Mouse (Mus musculus) C2C12 (cell line): ENCODE measurements at regions not wholly inside any gene's neighbourhood (a gene's known extent, or its start where the extent isn't known, plus 50 kb on each side); places are given as distances from the start of the nearest gene placed in this dataset.

Experiments used
- CTCF ChIP-seq: IDR thresholded peaks from one replicate; pipeline ENCODE4 v1.5.1; 2011; ENCODE audit not compliant: control insufficient read depth, insufficient read depth, insufficient read length
- MYOD1 ChIP-seq: IDR thresholded peaks from one replicate; pipeline ENCODE4 v1.6.1; 2011; ENCODE audit warnings: low read depth; ENCODE audit not compliant: control insufficient read depth, insufficient read length

DNA sequence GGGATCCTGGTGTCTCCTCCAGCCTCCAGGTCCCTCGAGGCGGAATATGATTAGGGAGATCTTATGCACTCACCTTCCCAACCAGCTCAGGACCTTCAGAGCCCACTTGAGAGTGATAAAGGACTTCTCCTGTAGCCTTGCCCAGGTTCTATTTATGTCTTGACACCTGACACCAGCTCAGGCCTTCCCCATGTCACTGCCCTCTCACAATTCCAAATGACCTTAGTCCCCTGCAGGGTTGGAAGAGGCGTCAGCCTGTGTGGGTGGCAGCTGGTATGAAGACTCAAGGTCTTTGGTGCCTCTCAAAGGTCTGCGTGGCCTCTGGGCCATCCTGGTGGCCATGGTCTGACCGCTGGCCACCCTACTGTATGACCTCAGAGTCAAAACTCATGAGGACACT is 120.1 kb downstream of the 1810010D01Rik start:
- TF ChIP-seq MYOD1 (no peak), CTCF (no peak)
